Mouse (Mus musculus) midbrain, embryonic 16.5 days (tissue): ENCODE results near the gene Rab25. TPM values are rescaled to one million over a fixed set of nuclear protein-coding genes. Genes with fewer than 3 reads are reported as not detected.
A peak's percentile ranks its signal among the peaks of the same experiment; 100 is the strongest.

ENCODE experiments used
- ATAC-seq: fragments of 200-750 bp; cut with Nextera tagmentation; 2 replicates; pipeline ENCODE4 v1.8.0; 2017; ENCODE audit warnings: moderate TSS enrichment
- H3K27ac ChIP-seq: fragments of 300-500 bp; sonication (generic); 2 replicates; pipeline ENCODE4 v1.5.1; 2014; ENCODE audit warnings: mild to moderate bottlenecking, low read length, mixed read lengths
- H3K27me3 ChIP-seq: fragments of 300-500 bp; sonication (generic); 2 replicates; pipeline ENCODE4 v1.6.1; 2014; ENCODE audit warnings: low read depth, low read length, mixed read lengths; ENCODE audit not compliant: control insufficient read depth, insufficient read depth
- H3K36me3 ChIP-seq: fragments of 300-500 bp; sonication (generic); 2 replicates; pipeline ENCODE4 v1.6.1; 2014; ENCODE audit warnings: mild to moderate bottlenecking, low read length, moderate library complexity, mixed read lengths; ENCODE audit not compliant: control insufficient read depth, insufficient read depth
- H3K4me1 ChIP-seq: fragments of 300-500 bp; sonication (generic); 2 replicates; pipeline ENCODE4 v1.6.1; 2014; ENCODE audit warnings: mild to moderate bottlenecking, low read length, mixed read lengths; ENCODE audit not compliant: control insufficient read depth, insufficient read depth
- H3K4me2 ChIP-seq: fragments of 300-500 bp; sonication (generic); 2 replicates; pipeline ENCODE4 v1.6.1; 2014; ENCODE audit warnings: mild to moderate bottlenecking, low read length, mixed read lengths
- H3K4me3 ChIP-seq: fragments of 300-500 bp; sonication (generic); 2 replicates; pipeline ENCODE4 v1.5.1; 2014; ENCODE audit warnings: low read depth, mild to moderate bottlenecking, low read length, moderate library complexity, mixed read lengths
- H3K9ac ChIP-seq: fragments of 300-500 bp; sonication (generic); 2 replicates; pipeline ENCODE4 v1.6.1; 2014; ENCODE audit warnings: low read depth, low read length, mixed read lengths
- H3K9me3 ChIP-seq: fragments of 300-500 bp; sonication (generic); replicated peaks from 2 replicates; pipeline ENCODE4 v1.6.1; 2014; ENCODE audit warnings: mild to moderate bottlenecking, low read length, mixed read lengths; ENCODE audit not compliant: control insufficient read depth, poor library complexity, severe bottlenecking
- WGBS: fragments of 180-500 bp; shearing (Covaris S2); extraction: QIAGEN DNeasy Blood & Tissue Kit; methylation state at CpG from one replicate; pipeline ENCODE4 v1.1.7; 2014; 5-methylcytosine and 5-hydroxymethylcytosine counted together
- polyA plus RNA-seq: library from polyadenylated mRNA; unstranded; fragments of >200 nt; fragmentation: Nextera tagmentation; extraction: Ambion mirVana; gene quantifications from 2 replicates; pipeline ENCODE4 v1.2.1, GENCODE M21; 2015

Rab25 gene
- polyA plus RNA-seq, 1 experiment from 2014 or later: 0.69 TPM

- Histone ChIP-seq H3K36me3 (peaks cover 2% of the 10 kb centered on the region), H3K27me3 (no peaks in the 10 kb centered on the region), H3K9me3 (no peaks in the 10 kb centered on the region), H3K9ac (no peak overlapping the region), H3K27ac (no peak overlapping the region), H3K4me2 (peak overlapping the region; percentile 88; the same call in 1 of the 2 replicates), H3K4me3 (no peak overlapping the region; the same call in 1 of the 2 replicates), H3K4me1 (peaks cover 26% of the 10 kb centered on the region)
- WGBS: 81% methylated on average over 4 of the region's 4 CpGs
- no peak for ATAC-seq
These were observed 3.5 kb upstream of the Rab25 start for GRCm38 (mm10) chr3:88551586-88551985.

- Histone ChIP-seq H3K27me3 (no peaks in the 10 kb centered on the region), H3K27ac (no peak overlapping the region), H3K4me1 (peaks cover 10% of the 10 kb centered on the region), H3K9ac (no peak overlapping the region), H3K36me3 (no peaks in the 10 kb centered on the region), H3K4me3 (no peak overlapping the region), H3K4me2 (no peak overlapping the region), H3K9me3 (no peaks in the 10 kb centered on the region)
- no peak for ATAC-seq
- WGBS: 84% methylated on average over 6 of the region's 6 CpGs
These were observed 1.3 kb downstream of the Rab25 start for GRCm38 (mm10) chr3:88546674-88547418.

- no peak overlapping the region for H3K9ac ChIP-seq
- H3K9me3 ChIP-seq: no peaks in the 10 kb centered on the region
- no peak overlapping the region for H3K4me3 ChIP-seq
- H3K36me3 ChIP-seq: peaks cover 2% of the 10 kb centered on the region; the same call in 1 of the 2 replicates
- no peak for ATAC-seq
- peaks cover 8% of the 10 kb centered on the region for H3K4me1 ChIP-seq
- whole genome bisulfite sequencing: 67% methylated on average over 20 of the region's 20 CpGs
- no peak overlapping the region for H3K4me2 ChIP-seq
- H3K27ac ChIP-seq: no peak overlapping the region
- no peaks in the 10 kb centered on the region for H3K27me3 ChIP-seq
These were observed 3.0 kb downstream of the Rab25 start for GRCm38 (mm10) chr3:88544955-88545591.

GRCm38 (mm10) chr3:88544514-88544913, 3.6 kb downstream of the Rab25 start:
- H3K4me1 ChIP-seq: peaks cover 12% of the 10 kb centered on the region
- H3K9me3 ChIP-seq: no peaks in the 10 kb centered on the region
- no peak overlapping the region for H3K9ac ChIP-seq
- WGBS: 24% methylated on average over 5 of the region's 5 CpGs
- H3K4me2 ChIP-seq: no peak overlapping the region
- H3K27me3 ChIP-seq: no peaks in the 10 kb centered on the region
- no peak for ATAC-seq
- H3K36me3 ChIP-seq: peaks cover 3% of the 10 kb centered on the region; the same call in 1 of the 2 replicates
- no peak overlapping the region for H3K27ac ChIP-seq
- H3K4me3 ChIP-seq: no peak overlapping the region

- H3K36me3 ChIP-seq: peaks cover 3% of the 10 kb centered on the region; the same call in 1 of the 2 replicates
- no peak for ATAC-seq
- H3K4me2 ChIP-seq: no peak overlapping the region
- H3K27ac ChIP-seq: no peak overlapping the region
- no peaks in the 10 kb centered on the region for H3K27me3 ChIP-seq
- peaks cover 16% of the 10 kb centered on the region for H3K4me1 ChIP-seq
- no peak overlapping the region for H3K4me3 ChIP-seq
- 74% methylated on average over 5 of the region's 5 CpGs for WGBS
- no peak overlapping the region for H3K9ac ChIP-seq
- H3K9me3 ChIP-seq: no peaks in the 10 kb centered on the region
These were observed 4.3 kb downstream of the Rab25 start for GRCm38 (mm10) chr3:88543651-88544410.

- 81% methylated on average over 8 of the region's 8 CpGs for WGBS
- ATAC-seq: no peak
- Histone ChIP-seq H3K9ac (no peak overlapping the region), H3K36me3 (peaks cover 9% of the 10 kb centered on the region), H3K9me3 (no peaks in the 10 kb centered on the region), H3K27me3 (no peaks in the 10 kb centered on the region), H3K4me2 (no peak overlapping the region), H3K4me1 (peaks cover 22% of the 10 kb centered on the region), H3K4me3 (no peak overlapping the region), H3K27ac (no peak overlapping the region)
These were observed 4.9 kb downstream of the Rab25 start for GRCm38 (mm10) chr3:88543174-88543573.

- Histone ChIP-seq H3K27me3 (no peaks in the 10 kb centered on the region), H3K9me3 (no peaks in the 10 kb centered on the region), H3K4me3 (no peak overlapping the region), H3K4me1 (peaks cover 28% of the 10 kb centered on the region), H3K36me3 (peaks cover 14% of the 10 kb centered on the region), H3K4me2 (no peak overlapping the region), H3K27ac (no peak overlapping the region), H3K9ac (no peak overlapping the region)
- WGBS: 82% methylated on average over 4 of the region's 4 CpGs
- ATAC-seq: no peak
These were observed 5.6 kb downstream of the Rab25 start for GRCm38 (mm10) chr3:88542486-88542885.

- 0 out of 2 replicates have a peak, but pooled peaks have one; percentile 29 for ATAC-seq
- Histone ChIP-seq H3K27ac (0 out of 2 replicates have a peak overlapping the region, but pooled peaks have one; percentile 24), H3K9ac (no peak overlapping the region), H3K36me3 (peaks cover 21% of the 10 kb centered on the region), H3K9me3 (no peaks in the 10 kb centered on the region), H3K4me3 (no peak overlapping the region), H3K27me3 (no peaks in the 10 kb centered on the region), H3K4me2 (no peak overlapping the region), H3K4me1 (peaks cover 35% of the 10 kb centered on the region)
- 44% methylated on average over 7 of the region's 7 CpGs for WGBS
These were observed 6.3 kb downstream of the Rab25 start for GRCm38 (mm10) chr3:88541622-88542401.
